Mouse (Mus musculus) C2C12 (cell line): ENCODE results near the gene Umad1. TPM values are rescaled to one million over a fixed set of nuclear protein-coding genes. Genes with fewer than 3 reads are reported as not detected.

Source experiments
- H3K27me3 ChIP-seq: one replicate; pipeline ENCODE4 v1.6.1; 2011; ENCODE audit not compliant: control insufficient read depth, insufficient read depth, insufficient read length
- H3K36me3 ChIP-seq: one replicate; pipeline ENCODE4 v1.6.1; 2011; ENCODE audit not compliant: control insufficient read depth, insufficient read depth
- H3K4me3 ChIP-seq: one replicate; pipeline ENCODE4 v1.5.1; 2011; ENCODE audit warnings: mild to moderate bottlenecking, control low read depth; ENCODE audit not compliant: poor library complexity, insufficient read depth, severe bottlenecking
- H3K79me2 ChIP-seq: one replicate; pipeline ENCODE4 v1.6.1; 2011; ENCODE audit not compliant: control insufficient read depth, insufficient read depth
- H3K79me3 ChIP-seq: one replicate; pipeline ENCODE4 v1.6.1; 2011; ENCODE audit warnings: low read depth, control low read depth
- H3ac ChIP-seq: one replicate; pipeline ENCODE3; 2011; ENCODE audit warnings: low read depth; ENCODE audit not compliant: control insufficient read depth, insufficient read length
- CEBPB ChIP-seq: IDR thresholded peaks from one replicate; pipeline ENCODE4 v1.6.1; 2011; ENCODE audit warnings: low read depth, mild to moderate bottlenecking, control low read depth, moderate library complexity
- CTCF ChIP-seq: IDR thresholded peaks from one replicate; pipeline ENCODE4 v1.5.1; 2011; ENCODE audit not compliant: control insufficient read depth, insufficient read depth, insufficient read length
- FOSL1 ChIP-seq: IDR thresholded peaks from one replicate; pipeline ENCODE4 v1.8.0; 2011; ENCODE audit warnings: mild to moderate bottlenecking, low read length; ENCODE audit not compliant: poor library complexity, insufficient read depth, severe bottlenecking
- MAX ChIP-seq: IDR thresholded peaks from one replicate; pipeline ENCODE4 v1.6.1; 2011; ENCODE audit warnings: mild to moderate bottlenecking, control low read depth
- MYOD1 ChIP-seq: IDR thresholded peaks from one replicate; pipeline ENCODE4 v1.6.1; 2011; ENCODE audit warnings: low read depth; ENCODE audit not compliant: control insufficient read depth, insufficient read length
- MYOG ChIP-seq: IDR thresholded peaks from one replicate; pipeline ENCODE4 v1.6.1; 2011; ENCODE audit not compliant: control insufficient read depth, insufficient read length; ENCODE audit errors: extremely low read depth
- USF1 ChIP-seq: IDR thresholded peaks from one replicate; pipeline ENCODE4 v1.6.1; 2011; ENCODE audit warnings: low read depth, mild to moderate bottlenecking, control low read depth, moderate library complexity
- long read RNA-seq, 2 experiments: library from polyadenylated mRNA; unstranded; transcript quantifications; one replicate each; pipeline ENCODE4 v2.0.0; 2019 to 2020
- polyA plus RNA-seq: library from polyadenylated mRNA; unstranded; fragments of >200 nt; fragmentation: generic; extraction: Trizol; gene quantifications from one replicate; pipeline ENCODE4 v1.2.1, GENCODE M21; 2012; ENCODE audit warnings: missing spikeins

Umad1 gene
- polyA plus RNA-seq = 4.5 TPM
- long read RNA-seq, experiment 1, transcript Umad1-204 (4 exons, 2,025 nt) = major isoform, 9 of 15 reads
- long read RNA-seq, experiment 1, partial matches to known transcripts = 0 of 15 reads
- long read RNA-seq, experiment 1, other reads (novel, unspliced or antisense) = 0 of 15 reads
- long read RNA-seq, experiment 2, transcript Umad1-204 (4 exons, 2,025 nt) = major isoform, 29 of 38 reads
- long read RNA-seq, experiment 2, partial matches to known transcripts = 0 of 38 reads
- long read RNA-seq, experiment 2, other reads (novel, unspliced or antisense) = 5 of 38 reads

GRCm38 (mm10) chr6:8259004-8259666, at the start of gene Umad1, which contains the start of the genes Rpa3 and Gm45062:
Umad1 (plus strand) TSS chr6:8259288.
Rpa3 (minus strand) TSS chr6:8259173.
Gm45062 (plus strand) TSS chr6:8259450.
- Histone ChIP-seq H3K4me3 (peak within 1 kb of the TSS; percentile 78), H3K36me3 (peaks cover 19% of the 10 kb centered on the region), H3K27me3 (no peaks in the 10 kb centered on the region), H3ac (peak within 1 kb of the TSS; percentile 96), H3K79me3 (peaks cover 26% of the 10 kb centered on the region), H3K79me2 (peaks cover 50% of the 10 kb centered on the region)
- peak; percentile 65 for TF ChIP-seq MAX
- TF ChIP-seq MYOD1 = no peak
- TF ChIP-seq CTCF = no peak

DNA sequence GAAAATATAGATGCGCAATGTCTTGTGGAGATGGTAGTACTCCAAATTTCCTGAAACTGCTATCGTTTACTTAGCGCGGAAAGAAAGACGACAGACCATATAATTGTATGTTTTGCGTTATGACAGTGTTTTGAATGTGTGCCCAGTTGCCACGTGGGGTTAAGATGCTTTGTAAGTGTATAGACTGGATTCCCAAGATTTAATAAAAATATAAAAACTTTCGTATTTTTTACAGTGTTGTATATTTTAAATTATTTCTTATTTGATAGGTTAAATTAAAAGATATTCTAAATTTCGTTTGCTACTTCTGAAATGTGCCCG, 49.3 kb upstream of the Umad1 start:
- H3K27me3 ChIP-seq = no peaks in the 10 kb centered on the region
- peak overlapping the region; percentile 86 for H3ac ChIP-seq
- peaks cover 25% of the 10 kb centered on the region for H3K79me2 ChIP-seq
- peaks cover 16% of the 10 kb centered on the region for H3K36me3 ChIP-seq
- no peak for TF ChIP-seq CTCF
- no peak for TF ChIP-seq MAX
- peak; percentile 18 for TF ChIP-seq USF1
- TF ChIP-seq MYOG = no peak
- peaks cover 16% of the 10 kb centered on the region for H3K79me3 ChIP-seq
- peak overlapping the region; percentile 63 for H3K4me3 ChIP-seq

GRCm38 (mm10) chr6:8210661-8211060, 48.4 kb upstream of the Umad1 start:
- H3K79me2 ChIP-seq = peaks cover 25% of the 10 kb centered on the region
- no peaks in the 10 kb centered on the region for H3K27me3 ChIP-seq
- H3K4me3 ChIP-seq = no peak overlapping the region
- TF ChIP-seq FOSL1 = no peak
- no peak for TF ChIP-seq USF1
- H3ac ChIP-seq = no peak overlapping the region
- peaks cover 23% of the 10 kb centered on the region for H3K36me3 ChIP-seq
- H3K79me3 ChIP-seq = peaks cover 18% of the 10 kb centered on the region

DNA sequence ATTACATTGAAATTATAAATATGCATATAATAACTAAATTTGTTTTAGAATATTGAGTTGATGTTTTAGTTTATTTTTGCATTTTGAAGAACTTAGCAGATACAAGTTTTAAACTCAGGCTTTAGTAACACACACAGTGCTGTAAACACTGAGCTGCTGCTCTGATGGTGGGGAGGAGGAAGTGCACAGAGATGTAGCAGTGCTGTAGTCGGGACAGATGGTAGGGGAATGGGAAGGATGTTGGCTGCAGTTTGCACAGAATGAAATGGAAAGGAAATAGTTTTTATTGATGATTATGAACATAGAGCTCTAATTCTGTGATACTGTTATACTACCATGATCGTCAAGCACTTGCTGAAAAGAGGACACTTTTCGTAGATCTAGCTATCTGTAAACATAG, 32.1 kb upstream of the Umad1 start:
- Histone ChIP-seq H3K27me3 (no peaks in the 10 kb centered on the region), H3K79me2 (no peaks in the 10 kb centered on the region), H3K79me3 (no peaks in the 10 kb centered on the region), H3K4me3 (no peak overlapping the region), H3ac (no peak overlapping the region), H3K36me3 (peaks cover 43% of the 10 kb centered on the region)
- no peak for TF ChIP-seq CEBPB

DNA sequence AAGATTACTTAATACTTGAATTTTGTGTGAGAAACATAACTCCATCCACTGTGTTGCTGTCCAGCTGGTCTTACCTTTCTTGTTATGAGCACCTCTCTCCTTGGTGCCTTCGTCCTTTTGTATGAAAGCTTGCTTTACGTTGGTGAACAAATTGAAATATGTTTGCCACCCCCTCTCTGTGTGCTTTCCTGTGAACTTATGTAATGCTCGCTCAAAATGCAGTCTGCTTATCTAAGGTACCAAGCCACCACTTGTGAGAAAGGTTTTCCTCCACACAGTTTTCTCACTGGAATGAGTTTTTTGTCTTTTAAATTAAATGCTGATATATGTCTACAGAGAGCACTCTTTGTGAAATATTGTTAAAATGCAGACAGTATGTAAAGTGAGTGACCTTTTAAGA, 30.5 kb upstream of the Umad1 start:
- Histone ChIP-seq H3K36me3 (peaks cover 45% of the 10 kb centered on the region), H3K4me3 (no peak overlapping the region), H3K27me3 (no peaks in the 10 kb centered on the region), H3ac (no peak overlapping the region), H3K79me2 (no peaks in the 10 kb centered on the region), H3K79me3 (no peaks in the 10 kb centered on the region)
- no peak for TF ChIP-seq CEBPB
- TF ChIP-seq MAX = no peak

DNA sequence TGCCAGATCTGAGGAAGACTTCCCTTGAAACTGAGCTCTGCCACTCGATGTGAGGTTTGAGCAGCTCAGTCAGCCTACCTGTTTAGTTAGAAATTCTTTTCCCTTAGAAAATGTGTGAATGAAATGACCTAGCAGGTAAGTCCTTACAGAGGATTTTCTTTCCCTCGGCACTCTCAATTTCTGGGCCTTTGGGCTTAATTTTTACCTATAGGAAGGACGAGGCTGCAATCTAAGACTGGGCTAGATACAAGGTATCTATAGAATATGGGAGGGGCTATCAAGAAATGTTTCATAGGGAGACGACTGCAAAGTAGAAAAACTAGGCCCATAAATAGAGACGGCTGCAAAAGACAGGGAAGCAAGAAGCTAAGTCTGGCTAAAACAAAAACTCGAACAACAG, 772 bp upstream of the Umad1 start:
- Histone ChIP-seq H3K36me3 (peaks cover 25% of the 10 kb centered on the region), H3ac (peak overlapping the region; percentile 74), H3K4me3 (peak overlapping the region; percentile 72), H3K79me3 (peaks cover 26% of the 10 kb centered on the region), H3K79me2 (peaks cover 43% of the 10 kb centered on the region), H3K27me3 (no peaks in the 10 kb centered on the region)
- TF ChIP-seq FOSL1 (no peak), MYOD1 (no peak), CTCF (no peak), MYOG (no peak), MAX (no peak), CEBPB (no peak), USF1 (no peak)
